Mouse (Mus musculus) fat pad, adult 2 months (tissue): ENCODE measurements around the gene Pet117.
"Not testable (repeated sequence)": the region's sequence is repeated elsewhere in the genome, so short reads cannot be mapped to it uniquely, and the experiment has no call there.

Experiments
- DNase-seq: peaks from one replicate; pipeline ENCODE4 v3.0.0-alpha.2; 2011; ENCODE audit warnings: low read depth, low spot score; ENCODE audit errors: extremely low read depth

The Pet117 gene

GRCm38 (mm10) chr2:144368400-144369019, at the start of gene Pet117, which contains the start of gene Kat14:
TSS of gene Pet117 (plus strand) at chr2:144368996.
TSS of gene Kat14 (plus strand) at chr2:144368983.
- DNase-seq: peak; percentile 73

DNA sequence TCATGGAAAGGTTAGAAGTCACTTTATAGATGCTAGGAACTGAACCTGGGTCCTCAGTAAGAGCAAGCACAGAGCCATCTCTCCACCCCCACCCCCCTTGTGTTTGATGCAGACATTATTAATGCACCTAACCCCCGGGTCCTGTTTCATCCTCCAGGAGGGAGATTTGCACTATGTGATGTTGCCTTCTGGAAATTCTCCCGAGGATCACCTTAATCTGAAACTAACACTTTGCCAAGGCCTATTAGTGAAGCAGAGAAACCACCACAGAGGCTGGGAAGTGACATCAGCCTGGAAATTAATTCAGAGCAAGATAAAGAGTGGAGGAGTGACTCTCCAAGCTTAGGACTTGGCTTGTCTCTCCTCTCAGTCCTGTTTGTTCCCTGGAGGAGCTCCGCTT, 44.6 kb upstream of the Pet117 start:
- DNase-seq: no peak

DNA sequence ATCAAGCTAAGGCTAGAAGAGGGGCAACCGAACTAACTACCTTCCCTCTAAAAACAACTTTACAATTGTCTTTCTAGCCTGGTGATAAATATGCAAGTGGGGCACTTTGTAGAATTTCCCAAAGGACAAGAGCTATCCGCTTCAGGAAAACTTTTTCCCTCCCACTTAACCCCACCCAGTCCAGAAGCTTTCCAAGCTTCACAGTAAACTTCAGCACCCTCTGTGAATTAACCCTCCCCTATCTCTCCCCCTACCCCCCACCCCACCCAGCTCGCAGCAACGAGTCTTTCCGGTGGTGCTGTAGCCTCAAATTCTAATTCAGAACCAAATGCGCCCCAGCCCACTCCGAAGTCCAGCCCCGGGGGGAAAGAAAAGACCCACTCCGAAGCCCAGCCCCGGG, 39.3 kb upstream of the Pet117 start:
- no peak for DNase-seq

- no peak for DNase-seq
Observed at GRCm38 (mm10) chr2:144329937-144330336, 38.9 kb upstream of the Pet117 start.

GRCm38 (mm10) chr2:144330352-144330959, 38.3 kb upstream of the Pet117 start:
- no peak for DNase-seq

DNA sequence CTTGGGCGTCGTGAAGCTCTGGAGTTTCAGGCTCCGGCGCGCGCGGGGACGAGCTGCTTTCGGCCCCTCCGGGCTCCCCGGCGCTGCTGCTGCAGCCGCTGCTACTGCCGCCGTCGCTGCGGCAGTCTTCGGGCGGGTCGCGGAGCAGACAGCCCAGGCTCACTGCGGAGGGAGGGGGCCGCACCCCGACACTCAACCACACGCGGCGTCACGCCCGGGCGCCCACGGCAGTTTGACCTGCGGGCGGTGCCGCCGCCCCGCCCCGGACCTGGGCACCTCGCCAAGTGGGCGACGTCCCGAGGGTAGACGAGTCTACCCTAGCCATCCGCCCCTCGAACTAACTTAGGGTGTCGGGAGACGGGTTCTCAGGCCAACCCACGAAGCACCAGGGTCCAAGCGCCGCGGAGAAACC, 37.8 kb upstream of the Pet117 start:
- no peak for DNase-seq

DNA sequence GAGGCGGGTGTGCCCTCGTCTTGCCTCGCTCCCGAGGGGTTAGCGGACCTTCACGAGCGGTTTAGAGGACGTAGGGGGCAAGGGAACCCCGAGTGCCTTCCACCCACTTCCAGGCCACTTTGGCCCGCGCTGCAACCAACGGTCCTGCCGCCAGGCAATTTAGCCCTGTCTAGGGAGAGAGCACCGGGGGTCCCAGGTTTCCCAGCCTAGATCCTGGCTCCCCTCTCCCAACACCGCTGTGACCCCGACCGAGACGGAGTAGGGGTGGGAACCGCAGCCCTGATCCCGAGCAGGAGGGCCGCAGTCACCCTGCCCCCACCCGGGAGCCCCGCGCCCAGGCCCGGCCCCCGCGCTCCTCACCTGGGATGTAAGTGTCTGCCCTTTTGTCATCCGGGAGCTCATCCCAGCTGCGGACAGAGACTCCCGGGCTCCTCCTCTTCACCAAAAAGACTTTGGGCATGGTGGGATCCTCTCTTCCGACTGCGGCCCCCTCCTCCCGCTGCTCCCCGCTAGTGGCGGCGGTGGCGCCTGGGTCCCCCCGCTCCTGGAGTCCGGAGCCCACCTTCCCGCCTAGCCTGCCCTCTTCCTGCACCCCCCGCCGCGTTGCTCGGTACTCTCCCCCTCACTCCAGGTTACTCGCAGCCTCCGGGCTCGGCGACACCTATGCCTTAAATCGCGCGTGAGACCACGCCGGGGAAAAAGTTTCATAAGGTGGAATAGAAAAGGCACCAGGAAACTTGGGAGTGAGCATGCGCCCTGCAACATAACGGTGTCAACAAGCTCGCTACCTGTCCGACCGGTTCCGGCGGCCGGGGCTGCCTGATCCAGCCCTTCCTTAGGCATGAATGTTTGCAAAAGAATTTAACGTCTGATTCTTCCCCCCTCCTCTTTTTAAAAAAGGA, 37.1 kb upstream of the Pet117 start, which contains the start of gene Ovol2:
Ovol2 (minus strand) TSS at position 746 of the 902 bp plus-strand sequence.
- DNase-seq: peak; percentile 19

DNA sequence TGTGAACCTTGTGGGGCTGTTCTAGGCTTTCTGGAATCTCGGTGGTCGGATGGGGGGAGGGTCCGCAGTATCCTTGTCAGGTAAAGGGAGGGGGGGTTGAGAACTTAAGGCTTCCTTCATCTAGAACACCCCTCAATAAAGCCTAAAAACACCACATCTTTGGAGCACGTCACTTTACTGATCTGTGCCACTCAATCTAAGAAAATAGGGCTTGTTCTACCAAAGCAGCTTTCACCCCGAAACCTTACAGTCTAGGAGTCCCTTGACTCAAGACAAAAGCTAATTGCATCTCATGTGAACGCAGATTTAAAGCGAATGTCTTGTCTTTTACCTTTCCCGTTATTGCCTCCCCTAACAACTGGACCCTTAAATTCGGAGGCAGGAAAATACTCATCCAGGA, 36.3 kb upstream of the Pet117 start:
- DNase-seq: no peak

GRCm38 (mm10) chr2:144333138-144333842, 35.5 kb upstream of the Pet117 start:
- no peak for DNase-seq

GRCm38 (mm10) chr2:144337230-144337629, 31.6 kb upstream of the Pet117 start:
- DNase-seq: no peak

DNA sequence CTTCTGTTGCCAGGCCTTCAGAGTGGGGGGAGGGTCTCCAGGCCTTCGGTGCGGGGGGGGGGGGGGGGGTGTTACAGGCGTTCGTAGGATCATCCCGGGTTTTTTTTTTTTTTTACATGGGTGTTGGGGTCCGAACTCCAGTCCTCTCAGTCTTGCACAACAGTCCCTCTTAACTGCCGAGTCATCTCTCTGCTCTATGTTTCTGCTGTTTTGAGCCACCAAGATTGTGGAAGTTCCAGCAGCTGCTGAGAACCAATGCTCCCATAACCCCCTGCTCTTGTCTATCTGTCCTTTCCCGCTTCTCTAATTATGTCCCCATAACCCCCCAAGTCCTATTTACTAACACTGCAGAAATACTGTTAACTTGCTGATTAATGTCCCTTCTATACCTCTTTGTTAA, 31.1 kb upstream of the Pet117 start:
- no peak for DNase-seq

DNA sequence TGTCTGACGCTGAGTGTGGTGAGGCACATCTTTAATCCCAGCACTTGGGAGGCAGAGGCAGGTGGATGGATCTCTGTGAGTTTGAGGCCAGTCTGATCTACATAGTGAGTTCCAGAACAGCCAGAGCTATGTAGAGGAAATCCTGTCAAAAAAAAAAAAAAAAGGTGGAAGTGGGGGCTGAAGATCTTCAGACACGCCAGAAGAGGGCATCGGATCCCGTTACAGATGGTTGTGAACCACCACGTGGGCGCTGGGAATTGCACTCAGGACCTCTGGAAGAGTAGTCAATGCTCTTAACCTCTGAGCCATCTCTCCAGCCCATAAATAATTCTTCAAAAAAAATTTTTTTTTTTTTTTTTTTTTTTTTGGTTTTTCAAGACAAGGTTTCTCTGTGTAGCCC, 30.6 kb upstream of the Pet117 start:
- DNase-seq: not testable (repeated sequence)

DNA sequence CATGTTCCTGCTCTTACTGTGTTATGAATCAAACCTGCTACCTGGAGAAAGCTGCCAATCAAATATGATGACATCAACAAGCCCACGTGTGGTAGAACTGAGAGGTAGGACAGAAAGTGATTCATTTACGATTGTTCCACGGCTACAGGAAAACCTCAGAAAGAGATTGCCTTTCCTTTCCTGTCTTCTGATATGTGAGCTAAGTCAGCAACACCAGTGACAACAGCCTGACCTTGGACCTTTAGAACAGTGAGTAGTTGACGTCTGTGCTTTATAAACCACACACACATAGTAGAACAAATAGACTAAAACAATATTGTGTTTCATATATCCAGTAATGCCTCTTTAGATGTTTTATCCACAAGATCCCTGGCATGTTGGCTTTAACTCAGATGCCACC, 25.6 kb upstream of the Pet117 start:
- DNase-seq: no peak

DNA sequence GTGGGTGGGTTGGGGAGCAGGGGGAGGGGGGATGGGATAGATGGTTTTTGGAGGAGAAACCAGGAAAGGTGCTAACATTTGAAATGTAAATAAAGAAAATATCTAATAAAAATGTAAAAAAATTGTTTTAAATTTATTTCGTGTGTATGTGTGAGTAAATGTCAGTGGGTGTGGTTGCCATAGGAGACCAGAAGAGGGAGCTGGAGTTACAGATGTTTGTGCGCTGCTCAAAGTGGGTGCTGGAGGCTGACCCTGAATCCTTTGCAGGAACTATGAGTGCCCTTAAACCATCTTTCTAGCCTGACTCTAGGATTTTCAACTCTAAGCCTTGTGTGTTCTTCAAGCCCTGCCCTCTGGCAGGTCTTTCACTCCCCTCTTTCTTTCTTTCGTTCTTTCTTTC, 20.3 kb upstream of the Pet117 start:
- no peak for DNase-seq

DNA sequence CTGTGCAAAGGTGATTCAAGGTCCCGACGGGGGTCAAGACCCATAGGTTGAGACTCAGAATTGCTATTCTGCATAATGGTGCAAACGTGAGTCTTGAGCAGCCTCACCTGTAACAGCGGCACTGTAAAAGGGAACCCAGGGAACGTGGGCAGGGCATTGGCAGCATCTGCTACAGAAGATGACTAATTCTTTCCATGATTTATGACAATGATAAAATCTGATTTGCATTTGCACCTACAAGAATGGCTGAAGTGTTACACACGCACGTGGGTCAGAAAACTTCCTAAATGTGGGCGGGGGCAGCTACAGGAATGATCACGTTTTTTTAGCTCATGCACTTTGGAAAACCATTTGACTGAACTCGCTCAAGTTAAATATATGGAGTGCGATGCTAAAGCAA, 16.0 kb upstream of the Pet117 start:
- DNase-seq: peak; percentile 19

GRCm38 (mm10) chr2:144369020-144369421, 225 bp downstream of the Pet117 start:
- no peak for DNase-seq

DNA sequence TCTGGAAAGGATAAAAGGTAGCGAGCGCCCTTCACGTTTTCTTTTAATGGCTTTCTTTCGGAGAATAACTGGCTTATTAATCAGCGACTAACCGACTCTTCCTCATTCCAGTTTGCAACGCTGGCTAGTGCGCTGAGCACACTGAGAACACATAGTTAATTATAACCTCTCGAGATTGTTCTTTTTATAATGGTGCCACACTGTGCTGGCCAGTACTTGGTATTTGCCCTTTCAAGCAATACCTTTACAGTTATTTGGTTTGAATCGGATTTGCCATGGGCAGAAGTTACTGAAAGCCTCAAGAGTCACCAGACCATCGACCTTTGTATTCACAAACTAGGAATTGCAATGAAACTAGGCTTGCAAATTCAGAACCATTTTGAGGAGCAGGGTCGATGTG, 715 bp downstream of the Pet117 start:
- DNase-seq: no peak

- DNase-seq: no peak
Observed at GRCm38 (mm10) chr2:144371566-144371965, 2.8 kb downstream of the Pet117 start.

DNA sequence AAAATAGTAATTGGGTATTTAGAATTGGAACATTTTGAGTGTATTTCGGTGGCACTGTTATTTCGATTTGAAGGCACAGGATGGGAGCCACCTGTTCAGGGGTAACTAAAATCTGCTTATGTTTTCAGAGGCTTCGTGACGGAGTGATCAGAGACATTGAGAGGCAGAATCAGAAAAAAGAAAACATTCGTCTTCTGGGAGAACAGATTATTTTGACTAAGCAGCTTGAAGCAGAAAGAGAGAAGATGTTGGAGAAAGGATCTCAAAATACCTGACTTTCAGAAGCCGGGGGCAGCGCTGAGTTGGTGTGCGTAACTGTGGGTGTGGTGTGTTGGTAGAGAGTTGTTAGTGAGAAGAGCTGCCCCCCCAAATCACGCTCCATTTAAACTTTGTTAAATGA, 4.3 kb downstream of the Pet117 start:
- DNase-seq: no peak

GRCm38 (mm10) chr2:144375063-144375703, 6.4 kb downstream of the Pet117 start:
- DNase-seq: no peak

DNA sequence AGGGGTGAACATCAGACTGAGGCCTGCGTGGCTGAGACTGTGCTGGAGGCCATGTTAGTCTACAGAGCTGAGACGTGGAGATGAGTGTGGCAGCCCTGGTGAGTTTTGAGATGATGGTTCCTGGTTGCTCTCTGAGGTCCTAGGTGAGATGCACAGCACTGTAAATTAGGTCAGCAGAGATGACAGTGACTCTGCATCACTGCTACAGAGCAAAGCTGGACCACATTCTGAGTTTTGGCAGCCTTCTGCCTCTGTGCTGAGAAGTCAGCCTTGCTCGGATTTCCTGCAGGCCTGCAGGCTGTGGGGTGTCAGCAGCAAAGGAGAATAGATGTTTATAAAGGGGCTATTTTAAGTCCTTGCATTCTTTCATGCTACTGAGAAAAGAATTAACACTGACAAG, 12.5 kb downstream of the Pet117 start:
- DNase-seq: no peak
